Mouse (Mus musculus) neural tube, embryonic 11.5 days (tissue): ENCODE data around the gene Strap. TPM values are rescaled to one million over a fixed set of nuclear protein-coding genes. Genes with fewer than 3 reads are reported as not detected.
A peak's percentile ranks its signal among the peaks of the same experiment; 100 is the strongest.

ENCODE experiments used
- ATAC-seq: fragments of 200-750 bp; cut with Nextera tagmentation; 2 replicates; pipeline ENCODE4 v1.8.0; 2017; ENCODE audit warnings: moderate number of reproducible peaks, mild to moderate bottlenecking, moderate TSS enrichment, moderate library complexity; ENCODE audit not compliant: insufficient read depth, low FRiP score, low TSS enrichment
- DNase-seq: peaks from one replicate; pipeline ENCODE4 v3.0.0-alpha.2; 2015; ENCODE audit warnings: low spot score
- H3K27ac ChIP-seq: fragments of 300-500 bp; sonication (generic); 2 replicates; pipeline ENCODE4 v1.5.1; 2014; ENCODE audit warnings: low read depth, mild to moderate bottlenecking, low read length
- H3K27me3 ChIP-seq: fragments of 300-500 bp; sonication (generic); 2 replicates; pipeline ENCODE4 v1.6.1; 2014; ENCODE audit warnings: mild to moderate bottlenecking, low read length, mixed read lengths; ENCODE audit not compliant: control insufficient read depth, insufficient read depth
- H3K36me3 ChIP-seq: fragments of 300-500 bp; sonication (generic); 2 replicates; pipeline ENCODE4 v1.6.1; 2014; ENCODE audit warnings: mild to moderate bottlenecking, low read length, moderate library complexity, mixed read lengths; ENCODE audit not compliant: control insufficient read depth, insufficient read depth
- H3K4me1 ChIP-seq: fragments of 300-500 bp; sonication (generic); 2 replicates; pipeline ENCODE4 v1.6.1; 2014; ENCODE audit warnings: low read length, mixed read lengths; ENCODE audit not compliant: control insufficient read depth, insufficient read depth
- H3K4me2 ChIP-seq: fragments of 300-500 bp; sonication (generic); 2 replicates; pipeline ENCODE4 v1.6.1; 2014; ENCODE audit warnings: low read depth, mild to moderate bottlenecking, moderate library complexity
- H3K4me3 ChIP-seq: fragments of 300-500 bp; sonication (generic); 2 replicates; pipeline ENCODE4 v1.5.1; 2014; ENCODE audit warnings: low read depth, low read length
- H3K9ac ChIP-seq: fragments of 300-500 bp; sonication (generic); 2 replicates; pipeline ENCODE4 v1.6.1; 2014; ENCODE audit warnings: mild to moderate bottlenecking, low read length
- H3K9me3 ChIP-seq: fragments of 300-500 bp; sonication (generic); 2 replicates; pipeline ENCODE4 v1.6.1; 2016; ENCODE audit warnings: low read length; ENCODE audit not compliant: control insufficient read depth
- WGBS: fragments of 180-500 bp; shearing (Covaris S2); extraction: QIAGEN DNeasy Blood & Tissue Kit; methylation state at CpG from one replicate; pipeline ENCODE4 v1.1.7; 2014; 5-methylcytosine and 5-hydroxymethylcytosine counted together
- polyA plus RNA-seq: library from polyadenylated mRNA; unstranded; fragments of >200 nt; fragmentation: Nextera tagmentation; extraction: Ambion mirVana; gene quantifications from 2 replicates; pipeline ENCODE4 v1.2.1, GENCODE M21; 2014

The Strap gene
- 246 and 248 TPM in 2 replicates for polyA plus RNA-seq

GRCm38 (mm10) chr6:137734846-137735609, at the start of gene Strap:
Strap (plus strand) TSS chr6:137735078.
- peak within 1 kb of the TSS; percentile 72 for H3K27ac ChIP-seq
- peaks cover 8% of the 10 kb centered on the region for H3K4me1 ChIP-seq
- ATAC-seq (peak; percentile 99), DNase-seq (peak; percentile 99)
- H3K27me3 ChIP-seq = no peaks in the 10 kb centered on the region
- H3K4me3 ChIP-seq = peak within 1 kb of the TSS; percentile 89
- H3K9ac ChIP-seq = peak within 1 kb of the TSS; percentile 85
- peaks cover 4% of the 10 kb centered on the region for H3K36me3 ChIP-seq
- no peaks in the 10 kb centered on the region for H3K9me3 ChIP-seq
- under 1% methylated on average over 79 of the region's 86 CpGs for WGBS
- peak within 1 kb of the TSS; percentile 62 for H3K4me2 ChIP-seq

- DNase-seq (no peak), ATAC-seq (no peak)
- Histone ChIP-seq H3K4me3 (no peak overlapping the region), H3K9me3 (no peaks in the 10 kb centered on the region), H3K4me1 (no peaks in the 10 kb centered on the region), H3K27me3 (no peaks in the 10 kb centered on the region), H3K4me2 (no peak overlapping the region), H3K9ac (no peak overlapping the region), H3K36me3 (no peaks in the 10 kb centered on the region), H3K27ac (no peak overlapping the region)
- WGBS = 92% methylated on average over 5 of the region's 5 CpGs
Observed at GRCm38 (mm10) chr6:137687667-137688066, 47.2 kb upstream of the Strap start.

GRCm38 (mm10) chr6:137688079-137688478, 46.8 kb upstream of the Strap start:
- Histone ChIP-seq H3K4me3 (no peak overlapping the region), H3K27ac (no peak overlapping the region), H3K9ac (no peak overlapping the region), H3K36me3 (no peaks in the 10 kb centered on the region), H3K4me2 (no peak overlapping the region), H3K27me3 (no peaks in the 10 kb centered on the region), H3K9me3 (no peaks in the 10 kb centered on the region), H3K4me1 (no peaks in the 10 kb centered on the region)
- DNase-seq = no peak
- 86% methylated on average over 3 of the region's 3 CpGs for WGBS
- no peak for ATAC-seq

- ATAC-seq (no peak), DNase-seq (no peak)
- no peaks in the 10 kb centered on the region for H3K9me3 ChIP-seq
- H3K4me1 ChIP-seq = no peaks in the 10 kb centered on the region
- 90% methylated on average over 11 of the region's 11 CpGs for WGBS
- H3K4me3 ChIP-seq = no peak overlapping the region
- no peaks in the 10 kb centered on the region for H3K27me3 ChIP-seq
- H3K4me2 ChIP-seq = no peak overlapping the region
- H3K27ac ChIP-seq = no peak overlapping the region
- H3K9ac ChIP-seq = no peak overlapping the region
- no peaks in the 10 kb centered on the region for H3K36me3 ChIP-seq
Observed at GRCm38 (mm10) chr6:137688506-137689105, 46.3 kb upstream of the Strap start.

- H3K4me2 ChIP-seq = no peak overlapping the region
- WGBS = 81% methylated on average over 2 of the region's 2 CpGs
- DNase-seq = no peak
- no peak overlapping the region for H3K4me3 ChIP-seq
- no peak for ATAC-seq
- no peaks in the 10 kb centered on the region for H3K36me3 ChIP-seq
- H3K4me1 ChIP-seq = no peaks in the 10 kb centered on the region
- no peak overlapping the region for H3K9ac ChIP-seq
- no peak overlapping the region for H3K27ac ChIP-seq
- no peaks in the 10 kb centered on the region for H3K9me3 ChIP-seq
- H3K27me3 ChIP-seq = no peaks in the 10 kb centered on the region
Observed at GRCm38 (mm10) chr6:137690550-137691119, 44.2 kb upstream of the Strap start.

GRCm38 (mm10) chr6:137694310-137694709, 40.6 kb upstream of the Strap start:
- H3K27ac ChIP-seq = no peak overlapping the region
- H3K36me3 ChIP-seq = no peaks in the 10 kb centered on the region
- no peaks in the 10 kb centered on the region for H3K4me1 ChIP-seq
- no peaks in the 10 kb centered on the region for H3K9me3 ChIP-seq
- no peaks in the 10 kb centered on the region for H3K27me3 ChIP-seq
- no peak overlapping the region for H3K4me3 ChIP-seq
- no peak overlapping the region for H3K9ac ChIP-seq
- ATAC-seq (no peak), DNase-seq (no peak)
- no peak overlapping the region for H3K4me2 ChIP-seq
- 90% methylated on average over 2 of the region's 2 CpGs for WGBS

GRCm38 (mm10) chr6:137695046-137695445, 39.8 kb upstream of the Strap start:
- H3K27me3 ChIP-seq = no peaks in the 10 kb centered on the region
- no peak overlapping the region for H3K4me2 ChIP-seq
- H3K27ac ChIP-seq = no peak overlapping the region
- DNase-seq = no peak
- no peak overlapping the region for H3K9ac ChIP-seq
- no peaks in the 10 kb centered on the region for H3K4me1 ChIP-seq
- H3K4me3 ChIP-seq = no peak overlapping the region
- no peaks in the 10 kb centered on the region for H3K36me3 ChIP-seq
- WGBS = 92% methylated on average over 8 of the region's 8 CpGs
- ATAC-seq = no peak
- H3K9me3 ChIP-seq = no peaks in the 10 kb centered on the region

GRCm38 (mm10) chr6:137696445-137697204, 38.3 kb upstream of the Strap start:
- no peaks in the 10 kb centered on the region for H3K9me3 ChIP-seq
- no peak for DNase-seq
- no peak overlapping the region for H3K4me3 ChIP-seq
- 89% methylated on average over 8 of the region's 8 CpGs for WGBS
- no peaks in the 10 kb centered on the region for H3K27me3 ChIP-seq
- no peak overlapping the region for H3K9ac ChIP-seq
- no peak overlapping the region for H3K4me2 ChIP-seq
- H3K4me1 ChIP-seq = no peaks in the 10 kb centered on the region
- no peaks in the 10 kb centered on the region for H3K36me3 ChIP-seq
- H3K27ac ChIP-seq = no peak overlapping the region
- ATAC-seq = no peak
